Mouse (Mus musculus): ENCODE data around the gene Slc45a2.

GRCm38 (mm10) chr15:10980712-10981111 lies 19.8 kb upstream of the Slc45a2 start:
- TF ChIP-seq CTCF (IDR thresholded peaks at IDR 0.05; ENCODE audit: low read depth, low read length), result no peak
- no peak for TF ChIP-seq GATA1 (IDR thresholded peaks at IDR 0.05; ENCODE audit: borderline replicate concordance, low read length)
- no peak for TF ChIP-seq TAL1 (conservative IDR thresholded peaks at IDR 0.05; ENCODE audit: low read depth, low read length)

Measured in G1E (cell line).